Comparison of ENCODE assay signal across 13 mouse cellular contexts in the genomic region with DNA sequence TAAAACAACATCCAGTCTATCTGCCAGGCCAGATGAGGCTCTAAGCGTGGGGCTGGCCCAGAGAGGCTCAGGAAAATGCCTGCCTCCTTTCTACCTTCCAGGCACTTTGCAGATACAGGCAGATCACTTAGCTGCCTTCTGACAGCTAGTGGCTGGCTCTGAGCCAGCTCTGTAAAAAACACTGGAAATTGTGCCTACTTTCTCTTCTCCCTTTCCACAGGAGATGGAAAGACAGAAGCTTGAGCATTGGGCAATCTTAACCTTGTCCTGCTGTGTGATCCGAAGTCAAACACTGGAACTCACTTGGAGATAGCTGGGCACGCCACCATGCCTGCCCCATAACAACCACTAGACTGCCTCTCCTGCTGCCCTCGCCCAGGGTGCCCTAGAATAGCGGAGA.
DNase-seq lines count a peak whose midpoint lies in the region; ATAC-seq and TF ChIP-seq lines count a peak whose summit lies in the region.
"Had no signal": no experiment of that assay in that cellular context is flagged by ENCODE, and none has a peak within 500 bp of the region (broad histone marks: within the 10 kb centered on the region; RNA-seq: fewer than 3 reads in every experiment).

No protein-coding gene starts in this region.

- WGBS in cerebellum, adult 2 months, result 49% methylated on average over 5 of the region's 5 CpGs
- WGBS in heart, embryonic 14.5 days, result 60% methylated on average over 5 of the region's 5 CpGs

- H3K9ac ChIP-seq in heart, embryonic 14.5 days (ENCODE audit: low read length), result no peak overlapping the region
- H3K9ac ChIP-seq: lung, embryonic 15.5 days had no signal

- TF ChIP-seq CTCF in cerebellum, adult 2 months (IDR thresholded peaks at IDR 0.05; ENCODE audit: borderline replicate concordance, insufficient read depth, low read depth, low read length), result no peak

- H3K27ac ChIP-seq in cerebellum, adult 2 months (ENCODE audit: insufficient read depth, low read length), result peak overlapping the region; percentile 42
- H3K27ac ChIP-seq in heart, embryonic 14.5 days (replicated peaks in 1 of 2; ENCODE audit: control insufficient read depth in 1 of 2, insufficient read depth in 1 of 2, low read depth in 2 of 2, low read length in 2 of 2), result peak overlapping the region in 1 of 2 experiments; percentile 12; a peak in 1 of 4 replicates
- H3K27ac ChIP-seq: embryonic facial prominence, embryonic 12.5 days; lung, embryonic 15.5 days had no signal

- peak; percentile 63 to 66 for DNase-seq in cerebellum, adult 2 months
- no peak for DNase-seq in cerebellum, adult 11-12 months
- DNase-seq in heart, adult 11 months, result no peak
- peak; percentile 60 to 63 for DNase-seq in right cerebral cortex, postnatal 10 days (ENCODE audit: low spot score in 2 of 2)
- no peak for DNase-seq in right cerebral cortex, postnatal 36 days (ENCODE audit: low spot score in 2 of 2)
- DNase-seq in gastrocnemius, postnatal 4 days (ENCODE audit: low spot score in 2 of 2), result no peak
- DNase-seq: kidney, adult 18-20 months; thymus, adult 18-20 months had no signal

- no peaks in the 10 kb centered on the region for H3K27me3 ChIP-seq in cerebellum, adult 2 months (ENCODE audit: control insufficient read depth, insufficient read depth, low read length)
- no peaks in the 10 kb centered on the region for H3K27me3 ChIP-seq in heart, embryonic 14.5 days (ENCODE audit: control insufficient read depth, insufficient read depth, low read length)
- H3K27me3 ChIP-seq: embryonic facial prominence, embryonic 12.5 days; lung, embryonic 15.5 days; Patski had no signal

- H3K4me3 ChIP-seq in cerebellum, adult 2 months (replicated peaks; ENCODE audit: insufficient read depth, low read depth, low read length), result no peak overlapping the region
- H3K4me3 ChIP-seq in heart, embryonic 14.5 days (ENCODE audit: control insufficient read depth in 1 of 2, insufficient read depth in 1 of 2, low read depth in 1 of 2, low read length in 2 of 2), result no peak overlapping the region
- H3K4me3 ChIP-seq: embryonic facial prominence, embryonic 12.5 days; lung, embryonic 15.5 days had no signal

- ATAC-seq in heart, embryonic 14.5 days (ENCODE audit: insufficient number of reproducible peaks, insufficient read depth, low FRiP score, low read depth), result 0 out of 2 replicates have a peak, but pooled peaks have one; percentile 40
- ATAC-seq in megakaryocyte, adult 5-6 weeks (ENCODE audit: poor library complexity, severe bottlenecking), result no peak
- ATAC-seq: Patski had no signal

- TF ChIP-seq POLR2A in cerebellum, adult 2 months (IDR thresholded peaks at IDR 0.05; ENCODE audit: borderline replicate concordance, insufficient read depth, low read length), result no peak

- no peaks in the 10 kb centered on the region for H3K9me3 ChIP-seq in heart, embryonic 14.5 days (ENCODE audit: control insufficient read depth, low read length)
- H3K9me3 ChIP-seq: lung, embryonic 15.5 days had no signal

- H3K36me3 ChIP-seq in heart, embryonic 14.5 days (ENCODE audit: control insufficient read depth, insufficient read depth, low read length), result 0 out of 2 replicates have a peak, but pooled peaks cover 3% of the 10 kb centered on the region
- H3K36me3 ChIP-seq: embryonic facial prominence, embryonic 12.5 days; lung, embryonic 15.5 days had no signal

- H3K4me2 ChIP-seq in heart, embryonic 14.5 days (ENCODE audit: low read length), result no peak overlapping the region
- H3K4me2 ChIP-seq: embryonic facial prominence, embryonic 12.5 days; lung, embryonic 15.5 days had no signal

- peaks cover 31% of the 10 kb centered on the region for H3K4me1 ChIP-seq in cerebellum, adult 2 months (ENCODE audit: control insufficient read depth, insufficient read depth, low read length)
- peaks cover 17 to 23% of the 10 kb centered on the region in 2 experiments for H3K4me1 ChIP-seq in heart, embryonic 14.5 days (ENCODE audit: control insufficient read depth in 2 of 2, insufficient read depth in 2 of 2, low read length in 2 of 2)

Comparison
In these comparisons a context has a peak if more than half of its experiments do, and no peak if none do; other contexts are left out.
1. DNase-seq: peak in cerebellum, adult 2 months (2 of 2) and right cerebral cortex, postnatal 10 days (2 of 2); none in cerebellum, adult 11-12 months (single experiment), heart, adult 11 months (single experiment), right cerebral cortex, postnatal 36 days (0 of 2) and gastrocnemius, postnatal 4 days (0 of 2).